19 mouse cellular contexts compared by ENCODE assay signal in the genomic region with DNA sequence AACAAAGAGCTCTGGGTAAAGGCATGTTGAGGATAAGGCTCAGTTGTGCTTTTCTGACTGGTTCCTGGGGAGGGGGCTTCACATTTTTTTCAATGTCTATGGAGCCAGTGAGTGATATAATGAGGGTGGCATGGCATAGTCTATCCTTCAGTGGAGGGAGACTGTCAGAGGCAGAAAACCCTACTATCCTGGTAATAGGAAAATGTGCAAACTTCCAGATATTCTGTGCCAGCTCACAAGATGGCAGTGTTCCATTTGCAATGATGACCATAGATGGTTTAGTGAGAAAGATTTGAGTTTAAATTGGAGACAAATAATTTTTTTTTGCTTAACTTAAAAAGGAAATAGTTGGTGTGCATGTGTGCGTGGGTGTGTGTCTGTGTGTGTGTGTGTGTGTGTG.
DNase-seq lines count a peak whose midpoint lies in the region; ATAC-seq and TF ChIP-seq lines count a peak whose summit lies in the region.
"Had no signal": no experiment of that assay in that cellular context is flagged by ENCODE, and none has a peak within 500 bp of the region (broad histone marks: within the 10 kb centered on the region; RNA-seq: fewer than 3 reads in every experiment).

No protein-coding gene starts in this region.

- no peak for TF ChIP-seq POLR2A in CH12.LX (IDR thresholded peaks at IDR 0.05; ENCODE audit: low read depth, low read length)

- no peaks in the 10 kb centered on the region for H3K79me2 ChIP-seq in CH12.LX (replicated peaks; ENCODE audit: control insufficient read depth, extremely low read depth, insufficient read depth, poor library complexity, severe bottlenecking)

- H3K9ac ChIP-seq in intestine, postnatal 0 days (ENCODE audit: low read depth, low read length), result no peak overlapping the region
- no peak overlapping the region for H3K9ac ChIP-seq in intestine, embryonic 16.5 days (ENCODE audit: low read depth, low read length)
- H3K9ac ChIP-seq in liver, postnatal 0 days (replicated peaks), result no peak overlapping the region
- no peak overlapping the region for H3K9ac ChIP-seq in liver, embryonic 12.5 days
- H3K9ac ChIP-seq in CH12.LX (ENCODE audit: insufficient read depth, low read depth), result no peak overlapping the region
- H3K9ac ChIP-seq: heart, embryonic 13.5 days; limb, embryonic 13.5 days; neural tube, embryonic 12.5 days had no signal

- no peak for ATAC-seq in intestine, postnatal 0 days
- no peak for ATAC-seq in intestine, embryonic 16.5 days
- ATAC-seq in liver, postnatal 0 days, result no peak
- ATAC-seq in liver, embryonic 12.5 days, result no peak
- ATAC-seq: forebrain, embryonic 16.5 days had no signal

- no peaks in the 10 kb centered on the region for H3K27me3 ChIP-seq in intestine, postnatal 0 days (replicated peaks; ENCODE audit: control insufficient read depth, insufficient read depth, low read length)
- no peaks in the 10 kb centered on the region for H3K27me3 ChIP-seq in intestine, embryonic 16.5 days (replicated peaks; ENCODE audit: control insufficient read depth, insufficient read depth, low read length)
- no peaks in the 10 kb centered on the region for H3K27me3 ChIP-seq in liver, postnatal 0 days (ENCODE audit: insufficient read depth, low read length)
- H3K27me3 ChIP-seq in liver, embryonic 12.5 days (replicated peaks), result no peaks in the 10 kb centered on the region
- H3K27me3 ChIP-seq in CH12.LX (replicated peaks), result no peaks in the 10 kb centered on the region
- H3K27me3 ChIP-seq: heart, embryonic 13.5 days; limb, embryonic 13.5 days; neural tube, embryonic 12.5 days had no signal

- no peak overlapping the region for H3K27ac ChIP-seq in intestine, postnatal 0 days (ENCODE audit: low read depth, low read length)
- no peak overlapping the region for H3K27ac ChIP-seq in intestine, embryonic 16.5 days (ENCODE audit: low read length)
- no peak overlapping the region for H3K27ac ChIP-seq in liver, postnatal 0 days (ENCODE audit: low read depth)
- H3K27ac ChIP-seq in liver, embryonic 12.5 days, result no peak overlapping the region
- H3K27ac ChIP-seq in CH12.LX (ENCODE audit: insufficient read depth, low read depth), result no peak overlapping the region
- H3K27ac ChIP-seq: heart, embryonic 13.5 days; limb, embryonic 13.5 days; neural tube, embryonic 12.5 days had no signal

- in situ Hi-C loops in CH12.LX (cut with MboI; ENCODE audit: low pct_ligation_motif_present, low pct_unique_long_range_greater_than_20kb, low sequenced_read_pairs), result no loop called here

- no peak for TF ChIP-seq EP300 in liver, postnatal 0 days (IDR thresholded peaks at IDR 0.05; ENCODE audit: low read depth)
- no peak for TF ChIP-seq EP300 in CH12.LX (IDR thresholded peaks at IDR 0.05; ENCODE audit: low read length)

- TF ChIP-seq CTCF in intestine, postnatal 0 days (IDR thresholded peaks at IDR 0.05; ENCODE audit: low read depth), result peak; percentile 32
- 0 out of 2 replicates have a peak, but pooled peaks have one; percentile 7 for TF ChIP-seq CTCF in liver, postnatal 0 days (IDR thresholded peaks at IDR 0.05; ENCODE audit: low read depth)
- peak in 1 of 2 experiments; percentile 49; a peak in 2 of 4 replicates for TF ChIP-seq CTCF in CH12.LX (conservative IDR thresholded peaks at IDR 0.05 in 1 of 2, IDR thresholded peaks at IDR 0.05 in 1 of 2; ENCODE audit: low read depth in 2 of 2, low read length in 2 of 2)

- peak; percentile 61 for TF ChIP-seq RAD21 in CH12.LX (IDR thresholded peaks at IDR 0.05; ENCODE audit: low read depth, low read length)

- no peak for DNase-seq in liver, postnatal 0 days
- DNase-seq in CH12.LX (ENCODE audit: extremely low read depth), result no peak
- DNase-seq in brain, adult 2 months (ENCODE audit: low read depth, low spot score), result peak; percentile 43
- DNase-seq in gastrocnemius, postnatal 10 days, result no peak
- no peak for DNase-seq in retina, embryonic 14.5 days (ENCODE audit: low spot score)
- DNase-seq: adrenal gland, postnatal 14 days; cerebellum, adult 9-11 months; heart, postnatal 4 days; kidney, adult 18-20 months; kidney, postnatal 4 days; lung, postnatal 4 days; thymus, postnatal 4 days had no signal

- no peak overlapping the region for H3K4me2 ChIP-seq in intestine, postnatal 0 days (replicated peaks; ENCODE audit: low read depth)
- H3K4me2 ChIP-seq in intestine, embryonic 16.5 days (ENCODE audit: low read depth, low read length), result no peak overlapping the region
- H3K4me2 ChIP-seq in liver, postnatal 0 days (ENCODE audit: low read depth, low read length), result no peak overlapping the region
- H3K4me2 ChIP-seq in liver, embryonic 12.5 days, result no peak overlapping the region
- H3K4me2 ChIP-seq in CH12.LX (ENCODE audit: insufficient read depth, low read depth, poor library complexity, severe bottlenecking), result no peak overlapping the region
- H3K4me2 ChIP-seq: limb, embryonic 13.5 days; neural tube, embryonic 12.5 days had no signal

- dilution Hi-C loops in CH12.LX (cut with MboI; ENCODE audit: extremely low pct_ligation_motif_present, extremely low pct_unique_long_range_greater_than_20kb, low sequenced_read_pairs), result no loop called here

- no peaks in the 10 kb centered on the region for H3K36me3 ChIP-seq in intestine, postnatal 0 days (ENCODE audit: control insufficient read depth, insufficient read depth)
- no peaks in the 10 kb centered on the region for H3K36me3 ChIP-seq in intestine, embryonic 16.5 days (ENCODE audit: control insufficient read depth, insufficient read depth, low read length)
- no peaks in the 10 kb centered on the region for H3K36me3 ChIP-seq in liver, postnatal 0 days (replicated peaks; ENCODE audit: insufficient read depth, low read length)
- no peaks in the 10 kb centered on the region for H3K36me3 ChIP-seq in liver, embryonic 12.5 days
- no peaks in the 10 kb centered on the region for H3K36me3 ChIP-seq in CH12.LX (replicated peaks in 1 of 2; ENCODE audit: control insufficient read depth in 1 of 2, insufficient read depth in 1 of 2, low read length in 1 of 2)
- H3K36me3 ChIP-seq: heart, embryonic 13.5 days; limb, embryonic 13.5 days; neural tube, embryonic 12.5 days had no signal

- H3K4me3 ChIP-seq in intestine, postnatal 0 days (ENCODE audit: low read depth, low read length), result no peak overlapping the region
- H3K4me3 ChIP-seq in intestine, embryonic 16.5 days (ENCODE audit: low read length), result no peak overlapping the region
- H3K4me3 ChIP-seq in liver, postnatal 0 days (ENCODE audit: low read depth, low read length), result no peak overlapping the region
- H3K4me3 ChIP-seq in liver, embryonic 12.5 days, result no peak overlapping the region
- H3K4me3 ChIP-seq in CH12.LX (replicated peaks in 1 of 3; ENCODE audit: low read depth in 2 of 3, low read length in 2 of 3, poor library complexity in 1 of 3), result no peak overlapping the region
- H3K4me3 ChIP-seq: heart, embryonic 13.5 days; limb, embryonic 13.5 days; neural tube, embryonic 12.5 days had no signal

- H3K4me1 ChIP-seq in intestine, postnatal 0 days (replicated peaks; ENCODE audit: control insufficient read depth, insufficient read depth, low read length), result no peaks in the 10 kb centered on the region
- no peaks in the 10 kb centered on the region for H3K4me1 ChIP-seq in intestine, embryonic 16.5 days (ENCODE audit: control insufficient read depth, insufficient read depth, low read length)
- no peaks in the 10 kb centered on the region for H3K4me1 ChIP-seq in liver, postnatal 0 days (ENCODE audit: insufficient read depth)
- no peaks in the 10 kb centered on the region for H3K4me1 ChIP-seq in liver, embryonic 12.5 days
- peaks cover 3 to 15% of the 10 kb centered on the region in 2 experiments; a peak in 3 of 4 replicates for H3K4me1 ChIP-seq in CH12.LX (ENCODE audit: control insufficient read depth in 1 of 2, insufficient read depth in 2 of 2)
- H3K4me1 ChIP-seq: heart, embryonic 13.5 days; limb, embryonic 13.5 days; neural tube, embryonic 12.5 days had no signal

- no peaks in the 10 kb centered on the region for H3K9me3 ChIP-seq in intestine, postnatal 0 days (ENCODE audit: control insufficient read depth)
- H3K9me3 ChIP-seq in intestine, embryonic 16.5 days (ENCODE audit: control insufficient read depth, low read length), result no peaks in the 10 kb centered on the region
- no peaks in the 10 kb centered on the region for H3K9me3 ChIP-seq in liver, postnatal 0 days (ENCODE audit: low read length)
- no peaks in the 10 kb centered on the region for H3K9me3 ChIP-seq in liver, embryonic 12.5 days (replicated peaks)
- peaks cover 3% of the 10 kb centered on the region for H3K9me3 ChIP-seq in CH12.LX (replicated peaks; ENCODE audit: low read length)
- H3K9me3 ChIP-seq: heart, embryonic 13.5 days; limb, embryonic 13.5 days; neural tube, embryonic 12.5 days had no signal

- WGBS in intestine, postnatal 0 days, result 82% methylated on average over 1 of the region's 1 CpGs
- WGBS in intestine, embryonic 16.5 days, result 74% methylated on average over 1 of the region's 1 CpGs
- WGBS in liver, postnatal 0 days (ENCODE audit: insufficient replicate concordance), result 45% methylated on average over 1 of the region's 1 CpGs
- WGBS in liver, embryonic 12.5 days (ENCODE audit: insufficient replicate concordance), result 63% methylated on average over 1 of the region's 1 CpGs

TF ChIP-seq in CH12.LX, 34 proteins besides CTCF, POLR2A, EP300 and RAD21:
- TF ChIP-seq UBTF (IDR thresholded peaks at IDR 0.05; ENCODE audit: low read depth, low read length), result no peak
- TF ChIP-seq IRF4 (IDR thresholded peaks at IDR 0.05; ENCODE audit: low read depth, low read length), result no peak
- TF ChIP-seq ZNF384 (IDR thresholded peaks at IDR 0.05; ENCODE audit: low read depth, low read length), result no peak
- TF ChIP-seq MAZ (IDR thresholded peaks at IDR 0.05; ENCODE audit: low read depth, low read length), result no peak
- TF ChIP-seq SMC3 (IDR thresholded peaks at IDR 0.05; ENCODE audit: low read depth, low read length), result peak; percentile 12; the same call in 1 of the 2 replicates
- TF ChIP-seq E2F4 (IDR thresholded peaks at IDR 0.05; ENCODE audit: insufficient replicate concordance, low read depth, low read length), result no peak
